Mouse (Mus musculus): ENCODE measurements around the gene Gm20777. TPM values are rescaled to one million over a fixed set of nuclear protein-coding genes. Genes with fewer than 3 reads are reported as not detected.
"Not testable (repeated sequence)": the region's sequence is repeated elsewhere in the genome, so short reads cannot be mapped to it uniquely, and the experiment has no call there.

The Gm20777 gene
- total RNA-seq (2014; fragmentation: Nextera tagmentation): not detected in 2 replicates
- not detected in 2 replicates for total RNA-seq (2017)
- not detected in 2 replicates for polyA plus RNA-seq (2012)

- not testable (repeated sequence) for H3K36me3 ChIP-seq (replicated peaks); H3K9me3 ChIP-seq (replicated peaks); DNase-seq (ENCODE audit: low spot score); H3K4me1 ChIP-seq (ENCODE audit: insufficient read depth, low read depth, low read length); H3K4me3 ChIP-seq (ENCODE audit: low read depth, low read length); ATAC-seq (ENCODE audit: extremely low read depth, insufficient number of reproducible peaks, low FRiP score, poor library complexity, severe bottlenecking); H3K27me3 ChIP-seq (ENCODE audit: insufficient read depth, low read length)
These were observed at the start of gene Gm20777 for GRCm38 (mm10) chrY:10752350-10752749. Gm20777 (minus strand) TSS chrY:10752450.

- H3K4me3 ChIP-seq (ENCODE audit: low read depth, low read length); DNase-seq (ENCODE audit: low spot score); H3K36me3 ChIP-seq (replicated peaks); H3K4me1 ChIP-seq (ENCODE audit: insufficient read depth, low read depth, low read length); ATAC-seq (ENCODE audit: extremely low read depth, insufficient number of reproducible peaks, low FRiP score, poor library complexity, severe bottlenecking); H3K27me3 ChIP-seq (ENCODE audit: insufficient read depth, low read length): not testable (repeated sequence)
- H3K9me3 ChIP-seq (replicated peaks): peaks cover 19% of the 10 kb centered on the region
These were observed 42.7 kb downstream of the Gm20777 start for GRCm38 (mm10) chrY:10709551-10709950.

- not testable (repeated sequence) for H3K4me1 ChIP-seq (ENCODE audit: insufficient read depth, low read depth, low read length); H3K36me3 ChIP-seq (replicated peaks); DNase-seq (ENCODE audit: low spot score); H3K27me3 ChIP-seq (ENCODE audit: insufficient read depth, low read length); H3K4me3 ChIP-seq (ENCODE audit: low read depth, low read length); ATAC-seq (ENCODE audit: extremely low read depth, insufficient number of reproducible peaks, low FRiP score, poor library complexity, severe bottlenecking)
- peaks cover 19% of the 10 kb centered on the region for H3K9me3 ChIP-seq (replicated peaks)
These were observed 43.5 kb downstream of the Gm20777 start for GRCm38 (mm10) chrY:10708761-10709160.

GRCm38 (mm10) chrY:10708226-10708625 lies 44.0 kb downstream of the Gm20777 start:
- not testable (repeated sequence) for H3K36me3 ChIP-seq (replicated peaks); ATAC-seq (ENCODE audit: extremely low read depth, insufficient number of reproducible peaks, low FRiP score, poor library complexity, severe bottlenecking); H3K4me3 ChIP-seq (ENCODE audit: low read depth, low read length); H3K27me3 ChIP-seq (ENCODE audit: insufficient read depth, low read length); DNase-seq (ENCODE audit: low spot score); H3K4me1 ChIP-seq (ENCODE audit: insufficient read depth, low read depth, low read length)
- peaks cover 19% of the 10 kb centered on the region for H3K9me3 ChIP-seq (replicated peaks)

GRCm38 (mm10) chrY:10706686-10707085 lies 45.6 kb downstream of the Gm20777 start:
- not testable (repeated sequence) for H3K36me3 ChIP-seq (replicated peaks); H3K4me3 ChIP-seq (ENCODE audit: low read depth, low read length); ATAC-seq (ENCODE audit: extremely low read depth, insufficient number of reproducible peaks, low FRiP score, poor library complexity, severe bottlenecking); DNase-seq (ENCODE audit: low spot score); H3K27me3 ChIP-seq (ENCODE audit: insufficient read depth, low read length); H3K4me1 ChIP-seq (ENCODE audit: insufficient read depth, low read depth, low read length)
- peaks cover 19% of the 10 kb centered on the region for H3K9me3 ChIP-seq (replicated peaks)

Other genes starting within 250 kb of the Gm20777 start
- gene Gm20737, start 216.4 kb downstream of the Gm20777 start, total RNA-seq (2014; fragmentation: Nextera tagmentation): not detected in 2 replicates
- not detected in 2 replicates for gene Gm20737, start 216.4 kb downstream of the Gm20777 start, total RNA-seq (2017)
- not detected in 2 replicates for gene Gm20737, start 216.4 kb downstream of the Gm20777 start, polyA plus RNA-seq (2012)
- not detected in 2 replicates for gene Gm21775, start 199.0 kb downstream of the Gm20777 start, total RNA-seq (2014; fragmentation: Nextera tagmentation)
- gene Gm21775, start 199.0 kb downstream of the Gm20777 start, total RNA-seq (2017): not detected in 2 replicates
- not detected in 2 replicates for gene Gm21775, start 199.0 kb downstream of the Gm20777 start, polyA plus RNA-seq (2012)
- gene Gm21900, start 136.1 kb downstream of the Gm20777 start, total RNA-seq (2014; fragmentation: Nextera tagmentation): not detected in 2 replicates
- gene Gm21900, start 136.1 kb downstream of the Gm20777 start, total RNA-seq (2017): not detected in 2 replicates
- not detected in 2 replicates for gene Gm21900, start 136.1 kb downstream of the Gm20777 start, polyA plus RNA-seq (2012)